Mouse (Mus musculus): ENCODE measurements around the gene Gm20388. TPM values are rescaled to one million over a fixed set of nuclear protein-coding genes. Genes with fewer than 3 reads are reported as not detected.
"Not testable (repeated sequence)": the region's sequence is repeated elsewhere in the genome, so short reads cannot be mapped to it uniquely, and the experiment has no call there.

Gm20388 gene
- polyA plus RNA-seq, 1 experiment from 2014 or later = 7.4 TPM

GRCm38 (mm10) chr8:121313458-121313857, 1402.8 kb downstream of the Gm20388 start:
- H3K4me3 ChIP-seq (replicated peaks) = no peak overlapping the region
- no peak overlapping the region for H3K4me2 ChIP-seq
- no peaks in the 10 kb centered on the region for H3K36me3 ChIP-seq
- 42% methylated on average over 6 of the region's 6 CpGs for WGBS
- H3K27me3 ChIP-seq = peaks cover 14% of the 10 kb centered on the region
- ATAC-seq (replicated peaks; ENCODE audit: low FRiP score) = no peak
- H3K27ac ChIP-seq = 0 out of 2 replicates have a peak overlapping the region, but pooled peaks have one; percentile 4
- peaks cover 76% of the 10 kb centered on the region for H3K4me1 ChIP-seq
- H3K9ac ChIP-seq = no peak overlapping the region
- H3K9me3 ChIP-seq (replicated peaks) = no peaks in the 10 kb centered on the region

GRCm38 (mm10) chr8:121314036-121314435, 1403.4 kb downstream of the Gm20388 start:
- ATAC-seq (replicated peaks; ENCODE audit: low FRiP score) = no peak
- Histone ChIP-seq H3K4me2 (no peak overlapping the region), H3K9ac (no peak overlapping the region), H3K27me3 (peaks cover 9% of the 10 kb centered on the region), H3K9me3 (replicated peaks) (no peaks in the 10 kb centered on the region), H3K36me3 (no peaks in the 10 kb centered on the region), H3K27ac (0 out of 2 replicates have a peak overlapping the region, but pooled peaks have one; percentile 4), H3K4me3 (replicated peaks) (no peak overlapping the region), H3K4me1 (peaks cover 72% of the 10 kb centered on the region)
- WGBS = 77% methylated on average over 5 of the region's 5 CpGs

- peak overlapping the region; percentile 83 for H3K27ac ChIP-seq
- ATAC-seq (replicated peaks; ENCODE audit: low FRiP score) = no peak
- 38% methylated on average over 3 of the region's 3 CpGs for WGBS
- 0 out of 2 replicates have a peak, but pooled peaks cover under 1% of the 10 kb centered on the region for H3K27me3 ChIP-seq
- no peak overlapping the region for H3K9ac ChIP-seq
- no peak overlapping the region; the same call in 1 of the 2 replicates for H3K4me2 ChIP-seq
- no peak overlapping the region for H3K4me3 ChIP-seq (replicated peaks)
- peaks cover 70% of the 10 kb centered on the region for H3K4me1 ChIP-seq
- no peaks in the 10 kb centered on the region for H3K36me3 ChIP-seq
- H3K9me3 ChIP-seq (replicated peaks) = no peaks in the 10 kb centered on the region
These were observed 1404.9 kb downstream of the Gm20388 start for GRCm38 (mm10) chr8:121315569-121315968.

GRCm38 (mm10) chr8:121316009-121316408, 1405.4 kb downstream of the Gm20388 start:
- Histone ChIP-seq H3K27ac (peak overlapping the region; percentile 83), H3K9me3 (replicated peaks) (no peaks in the 10 kb centered on the region), H3K36me3 (no peaks in the 10 kb centered on the region), H3K4me2 (no peak overlapping the region; the same call in 1 of the 2 replicates), H3K4me1 (peaks cover 66% of the 10 kb centered on the region), H3K4me3 (replicated peaks) (no peak overlapping the region), H3K9ac (no peak overlapping the region), H3K27me3 (no peaks in the 10 kb centered on the region)
- 0 out of 2 replicates have a peak, but pooled peaks have one; percentile 38 for ATAC-seq (replicated peaks; ENCODE audit: low FRiP score)
- WGBS = 6% methylated on average over 18 of the region's 18 CpGs

- not testable (repeated sequence) for H3K27ac ChIP-seq; H3K4me3 ChIP-seq (replicated peaks); H3K27me3 ChIP-seq; H3K36me3 ChIP-seq; H3K9me3 ChIP-seq (replicated peaks); H3K9ac ChIP-seq; ATAC-seq (replicated peaks; ENCODE audit: low FRiP score)
- no CpG with 5 or more reads among the region's 19 CpGs for WGBS
- Histone ChIP-seq H3K4me1 (peaks cover 40% of the 10 kb centered on the region), H3K4me2 (peak overlapping the region; percentile 10; the same call in 1 of the 2 replicates)
These were observed 1408.1 kb downstream of the Gm20388 start for GRCm38 (mm10) chr8:121318756-121319155.

- no peaks in the 10 kb centered on the region for H3K27me3 ChIP-seq
- H3K36me3 ChIP-seq = no peaks in the 10 kb centered on the region
- ATAC-seq (replicated peaks; ENCODE audit: low FRiP score) = no peak
- 28% methylated on average over 5 of the region's 5 CpGs for WGBS
- peaks cover 35% of the 10 kb centered on the region for H3K4me1 ChIP-seq
- no peaks in the 10 kb centered on the region for H3K9me3 ChIP-seq (replicated peaks)
- no peak overlapping the region for H3K4me2 ChIP-seq
- H3K27ac ChIP-seq = 0 out of 2 replicates have a peak overlapping the region, but pooled peaks have one; percentile 56
- no peak overlapping the region for H3K4me3 ChIP-seq (replicated peaks)
- no peak overlapping the region for H3K9ac ChIP-seq
These were observed 1408.8 kb downstream of the Gm20388 start for GRCm38 (mm10) chr8:121319491-121319890.

- Histone ChIP-seq H3K36me3 (no peaks in the 10 kb centered on the region), H3K4me1 (peaks cover 19% of the 10 kb centered on the region), H3K27ac (no peak overlapping the region), H3K9ac (no peak overlapping the region), H3K27me3 (no peaks in the 10 kb centered on the region), H3K4me2 (no peak overlapping the region), H3K4me3 (replicated peaks) (no peak overlapping the region), H3K9me3 (replicated peaks) (no peaks in the 10 kb centered on the region)
- no peak for ATAC-seq (replicated peaks; ENCODE audit: low FRiP score)
- 58% methylated on average over 18 of the region's 18 CpGs for WGBS
These were observed 1415.7 kb downstream of the Gm20388 start for GRCm38 (mm10) chr8:121326164-121326910.

GRCm38 (mm10) chr8:121332436-121332835, 1421.8 kb downstream of the Gm20388 start:
- WGBS = 21% methylated on average over 8 of the region's 8 CpGs
- no peak overlapping the region for H3K9ac ChIP-seq
- H3K27ac ChIP-seq = peak overlapping the region; percentile 43; the same call in 1 of the 2 replicates
- no peak overlapping the region for H3K4me3 ChIP-seq (replicated peaks)
- ATAC-seq (replicated peaks; ENCODE audit: low FRiP score) = no peak
- H3K36me3 ChIP-seq = no peaks in the 10 kb centered on the region
- no peak overlapping the region for H3K4me2 ChIP-seq
- 0 out of 2 replicates have a peak, but pooled peaks cover 3% of the 10 kb centered on the region for H3K27me3 ChIP-seq
- no peaks in the 10 kb centered on the region for H3K9me3 ChIP-seq (replicated peaks)
- peaks cover 41% of the 10 kb centered on the region for H3K4me1 ChIP-seq

GRCm38 (mm10) chr8:121334495-121335424, 1424.1 kb downstream of the Gm20388 start:
- 26% methylated on average over 33 of the region's 33 CpGs for WGBS

GRCm38 (mm10) chr8:121335684-121336083, 1425.0 kb downstream of the Gm20388 start:
- no peaks in the 10 kb centered on the region for H3K9me3 ChIP-seq (replicated peaks)
- 0 out of 2 replicates have a peak overlapping the region, but pooled peaks have one; percentile 84 for H3K27ac ChIP-seq
- no peaks in the 10 kb centered on the region for H3K36me3 ChIP-seq
- WGBS = 97% methylated on average over 7 of the region's 7 CpGs
- H3K4me2 ChIP-seq = no peak overlapping the region
- no peak overlapping the region for H3K9ac ChIP-seq
- H3K27me3 ChIP-seq = 0 out of 2 replicates have a peak, but pooled peaks cover 3% of the 10 kb centered on the region
- no peak overlapping the region for H3K4me3 ChIP-seq (replicated peaks)
- no peak for ATAC-seq (replicated peaks; ENCODE audit: low FRiP score)
- peaks cover 36% of the 10 kb centered on the region for H3K4me1 ChIP-seq

More at GRCm38 (mm10) chr8:121334495-121335424, 1424.1 kb downstream of the Gm20388 start:
- Histone ChIP-seq H3K27me3 (0 out of 2 replicates have a peak, but pooled peaks cover 3% of the 10 kb centered on the region), H3K9me3 (replicated peaks) (no peaks in the 10 kb centered on the region), H3K4me1 (peaks cover 36% of the 10 kb centered on the region), H3K27ac (peak overlapping the region; percentile 84), H3K9ac (peak overlapping the region; percentile 23; the same call in 1 of the 2 replicates), H3K4me2 (no peak overlapping the region), H3K36me3 (no peaks in the 10 kb centered on the region), H3K4me3 (replicated peaks) (no peak overlapping the region)
- peak; percentile 50 for ATAC-seq (replicated peaks; ENCODE audit: low FRiP score)

- H3K27ac ChIP-seq = peak overlapping the region; percentile 79
- H3K4me2 ChIP-seq = peak overlapping the region; percentile 13; the same call in 1 of the 2 replicates
- 15% methylated on average over 13 of the region's 13 CpGs for WGBS
- peak; percentile 33 for ATAC-seq (replicated peaks; ENCODE audit: low FRiP score)
- H3K4me1 ChIP-seq = peaks cover 61% of the 10 kb centered on the region
- H3K9me3 ChIP-seq (replicated peaks) = no peaks in the 10 kb centered on the region
- H3K27me3 ChIP-seq = 0 out of 2 replicates have a peak, but pooled peaks cover 3% of the 10 kb centered on the region
- no peak overlapping the region for H3K9ac ChIP-seq
- no peak overlapping the region for H3K4me3 ChIP-seq (replicated peaks)
- H3K36me3 ChIP-seq = no peaks in the 10 kb centered on the region
These were observed 1432.3 kb downstream of the Gm20388 start for GRCm38 (mm10) chr8:121342931-121343330.
